15 mouse cellular contexts compared by ENCODE assay signal in the genomic region with DNA sequence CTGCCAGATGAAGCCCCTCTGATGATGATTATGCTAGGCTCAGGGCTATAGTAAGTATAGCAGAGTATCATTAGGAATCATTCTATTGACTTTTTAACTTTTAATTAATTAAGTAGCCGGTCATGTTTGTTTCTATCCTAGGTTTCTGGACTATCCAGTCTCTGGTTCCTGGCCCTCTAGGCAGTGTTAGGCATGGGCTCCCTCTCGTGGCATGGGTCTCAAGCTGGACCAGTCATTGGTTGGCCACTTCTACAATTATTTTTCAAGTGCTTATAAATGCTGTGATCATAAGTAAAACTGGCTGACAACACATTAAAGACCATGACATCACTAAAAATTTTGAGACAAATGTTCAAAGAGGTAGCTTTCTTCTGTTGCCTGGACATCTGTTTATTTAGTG. TPM values are rescaled to one million over a fixed set of nuclear protein-coding genes. Genes with fewer than 3 reads are reported as not detected.
DNase-seq lines count a peak whose midpoint lies in the region; ATAC-seq and TF ChIP-seq lines count a peak whose summit lies in the region.
"Had no signal": no experiment of that assay in that cellular context is flagged by ENCODE, and none has a peak within 500 bp of the region (broad histone marks: within the 10 kb centered on the region; RNA-seq: fewer than 3 reads in every experiment).

No protein-coding gene starts in this region.

- no peak for DNase-seq in heart, postnatal 0 days (ENCODE audit: low spot score)
- DNase-seq in heart, adult 9 months (ENCODE audit: low spot score in 2 of 2), result no peak
- no peak for DNase-seq in liver, adult 2 months (ENCODE audit: extremely low read depth, low read depth, low spot score)
- no peak for DNase-seq in Patski (ENCODE audit: low read depth, low spot score)
- peak; percentile 27 for DNase-seq in lung, postnatal 0 days (ENCODE audit: low spot score)
- DNase-seq in urinary bladder, postnatal 10 days (ENCODE audit: low spot score), result no peak
- DNase-seq: liver, embryonic 13.5 days; retina, postnatal 1 day; thymus, adult 18-20 months had no signal

- no peak overlapping the region for H3K4me2 ChIP-seq in heart, postnatal 0 days (ENCODE audit: low read depth, low read length)
- no peak overlapping the region for H3K4me2 ChIP-seq in liver, embryonic 12.5 days
- H3K4me2 ChIP-seq in lung, postnatal 0 days (replicated peaks; ENCODE audit: low read depth, low read length), result no peak overlapping the region
- H3K4me2 ChIP-seq: liver, embryonic 13.5 days; midbrain, embryonic 12.5 days; neural tube, embryonic 12.5 days had no signal

- H3K27ac ChIP-seq in heart, postnatal 0 days (ENCODE audit: low read depth), result no peak overlapping the region
- H3K27ac ChIP-seq in liver, adult 2 months (replicated peaks; ENCODE audit: insufficient read depth, low read depth, low read length), result no peak overlapping the region
- no peak overlapping the region for H3K27ac ChIP-seq in liver, embryonic 12.5 days
- no peak overlapping the region for H3K27ac ChIP-seq in lung, postnatal 0 days (ENCODE audit: low read length)
- H3K27ac ChIP-seq: embryonic facial prominence, embryonic 10.5 days; forebrain, embryonic 10.5 days; liver, embryonic 13.5 days; midbrain, embryonic 12.5 days; neural tube, embryonic 12.5 days had no signal

- H3K36me3 ChIP-seq in heart, postnatal 0 days (replicated peaks; ENCODE audit: control insufficient read depth, insufficient read depth, low read length), result no peaks in the 10 kb centered on the region
- H3K36me3 ChIP-seq in liver, adult 2 months (ENCODE audit: control insufficient read depth, insufficient read depth, low read length), result no peaks in the 10 kb centered on the region
- no peaks in the 10 kb centered on the region for H3K36me3 ChIP-seq in liver, embryonic 12.5 days
- H3K36me3 ChIP-seq in lung, postnatal 0 days (ENCODE audit: insufficient read depth, low read length), result no peaks in the 10 kb centered on the region
- H3K36me3 ChIP-seq: embryonic facial prominence, embryonic 10.5 days; forebrain, embryonic 10.5 days; liver, embryonic 13.5 days; midbrain, embryonic 12.5 days; neural tube, embryonic 12.5 days had no signal

- peaks cover 7% of the 10 kb centered on the region; the same call in 1 of the 2 replicates for H3K4me1 ChIP-seq in heart, postnatal 0 days (ENCODE audit: control insufficient read depth, insufficient read depth)
- peaks cover 5% of the 10 kb centered on the region; the same call in 1 of the 2 replicates for H3K4me1 ChIP-seq in liver, adult 2 months (ENCODE audit: control insufficient read depth, insufficient read depth, low read length)
- H3K4me1 ChIP-seq in liver, embryonic 12.5 days, result peaks cover 16% of the 10 kb centered on the region
- H3K4me1 ChIP-seq in lung, postnatal 0 days (ENCODE audit: insufficient read depth, low read depth, low read length), result peaks cover 4% of the 10 kb centered on the region; the same call in 1 of the 2 replicates

- TF ChIP-seq POLR2A in liver, adult 2 months (IDR thresholded peaks at IDR 0.05; ENCODE audit: extremely low read depth, insufficient read depth, low read length), result no peak

- no peak for ATAC-seq in heart, postnatal 0 days (ENCODE audit: insufficient read depth, low read depth)
- ATAC-seq in liver, embryonic 12.5 days, result no peak
- no peak for ATAC-seq in Patski
- no peak for ATAC-seq in lung, postnatal 0 days
- no peak for ATAC-seq in megakaryocyte progenitor cell, adult 5-6 weeks (replicated peaks; ENCODE audit: poor library complexity)

- CTCF ChIA-PET in Patski (lab: Charles Lee), result interaction anchor here (0.8 to 3.5 kb wide), 18 partner anchors 8 to 160 kb away, joined by 3 to 18 read pairs (median 4); no protein-coding TSS in a partner anchor

- H3K9ac ChIP-seq in heart, postnatal 0 days (replicated peaks; ENCODE audit: low read depth, low read length), result no peak overlapping the region
- H3K9ac ChIP-seq in liver, adult 2 months (ENCODE audit: low read depth, low read length), result no peak overlapping the region
- no peak overlapping the region for H3K9ac ChIP-seq in liver, embryonic 12.5 days
- H3K9ac ChIP-seq in lung, postnatal 0 days (replicated peaks; ENCODE audit: low read depth), result no peak overlapping the region
- H3K9ac ChIP-seq: liver, embryonic 13.5 days; midbrain, embryonic 12.5 days; neural tube, embryonic 12.5 days had no signal

- WGBS in heart, postnatal 0 days, result 52% methylated on average over 2 of the region's 2 CpGs
- 67% methylated on average over 2 of the region's 2 CpGs for WGBS in liver, adult 2 months
- WGBS in liver, embryonic 12.5 days (ENCODE audit: insufficient replicate concordance), result 53% methylated on average over 2 of the region's 2 CpGs
- WGBS in lung, postnatal 0 days, result 60% methylated on average over 2 of the region's 2 CpGs

- H3K79me2 ChIP-seq in liver, adult 2 months (ENCODE audit: control insufficient read depth, insufficient read depth, low read length), result peaks cover 1% of the 10 kb centered on the region; the same call in 1 of the 2 replicates

- no peak overlapping the region for H3K4me3 ChIP-seq in heart, postnatal 0 days (ENCODE audit: low read depth, low read length)
- no peak overlapping the region for H3K4me3 ChIP-seq in liver, adult 2 months (ENCODE audit: insufficient read depth, low read depth, low read length)
- no peak overlapping the region for H3K4me3 ChIP-seq in liver, embryonic 12.5 days
- no peak overlapping the region for H3K4me3 ChIP-seq in lung, postnatal 0 days (ENCODE audit: low read depth, low read length)
- H3K4me3 ChIP-seq: embryonic facial prominence, embryonic 10.5 days; forebrain, embryonic 10.5 days; liver, embryonic 13.5 days; midbrain, embryonic 12.5 days; neural tube, embryonic 12.5 days had no signal

- no peaks in the 10 kb centered on the region for H3K27me3 ChIP-seq in heart, postnatal 0 days (ENCODE audit: control insufficient read depth, insufficient read depth, low read length)
- no peaks in the 10 kb centered on the region for H3K27me3 ChIP-seq in liver, adult 2 months (ENCODE audit: control insufficient read depth, insufficient read depth, low read length)
- no peaks in the 10 kb centered on the region for H3K27me3 ChIP-seq in liver, embryonic 12.5 days (replicated peaks)
- H3K27me3 ChIP-seq in Patski, result no peaks in the 10 kb centered on the region
- no peaks in the 10 kb centered on the region for H3K27me3 ChIP-seq in lung, postnatal 0 days (replicated peaks; ENCODE audit: insufficient read depth, low read length)
- H3K27me3 ChIP-seq: liver, embryonic 13.5 days; midbrain, embryonic 12.5 days; neural tube, embryonic 12.5 days had no signal

- POLR2A ChIA-PET in Patski (lab: Charles Lee), result interaction anchor here (0.6 kb wide), 2 partner anchors 148 to 296 kb away, joined by 3 to 4 read pairs; no protein-coding TSS in a partner anchor

- peak; percentile 41 for TF ChIP-seq CTCF in heart, postnatal 0 days (IDR thresholded peaks at IDR 0.05; ENCODE audit: low read depth)
- peak; percentile 19; the same call in 1 of the 2 replicates for TF ChIP-seq CTCF in liver, adult 2 months (IDR thresholded peaks at IDR 0.05; ENCODE audit: low read depth, low read length)
- TF ChIP-seq CTCF in Patski (IDR thresholded peaks at IDR 0.05), result peak; percentile 59
- TF ChIP-seq CTCF in lung, postnatal 0 days (IDR thresholded peaks at IDR 0.05), result peak; percentile 61

- in situ Hi-C loops in Patski (cut with MboI; ENCODE audit: low pct_unique_long_range_greater_than_20kb), result loop anchor here (5.0 kb wide), 2 partner anchors 57 to 153 kb away; no protein-coding TSS in a partner anchor

- H3K9me3 ChIP-seq in heart, postnatal 0 days (replicated peaks; ENCODE audit: control insufficient read depth, low read length), result no peaks in the 10 kb centered on the region
- H3K9me3 ChIP-seq in liver, embryonic 12.5 days (replicated peaks), result no peaks in the 10 kb centered on the region
- H3K9me3 ChIP-seq in lung, postnatal 0 days (ENCODE audit: low read length), result no peaks in the 10 kb centered on the region
- H3K9me3 ChIP-seq: embryonic facial prominence, embryonic 10.5 days; forebrain, embryonic 10.5 days; liver, embryonic 13.5 days; midbrain, embryonic 12.5 days; neural tube, embryonic 12.5 days had no signal

- no peak for TF ChIP-seq EP300 in heart, postnatal 0 days (IDR thresholded peaks at IDR 0.05; ENCODE audit: low read depth)
- TF ChIP-seq EP300 in lung, postnatal 0 days (IDR thresholded peaks at IDR 0.05), result no peak

RNA-seq across cellular contexts. Expression of a gene that starts 3.4 kb away (rescaled TPM):
- total RNA-seq in heart, postnatal 0 days (2014; rRNA removed; ENCODE audit: low replicate concordance), result 21.4 and 25.2 TPM in 2 replicates
- 51.7 and 58.4 TPM in 2 replicates for polyA plus RNA-seq in heart, postnatal 0 days (2015; fragmentation: Nextera tagmentation; extraction: Ambion mirVana)
- 17.4 and 21.8 TPM in 2 replicates for total RNA-seq in liver, adult 2 months (2014; rRNA removed)
- 23.5 and 24.9 TPM in 2 replicates for polyA plus RNA-seq in liver, adult 2 months (2012; rRNA removed)
- 28.2 and 30.4 TPM in 2 replicates for polyA plus RNA-seq in liver, embryonic 12.5 days (2016; fragmentation: Nextera tagmentation; extraction: Ambion mirVana)
- 42.2 TPM for polyA plus RNA-seq in Patski (2021)
- 71.8 and 75.3 TPM in 2 replicates for polyA plus RNA-seq in lung, postnatal 0 days (2015; fragmentation: Nextera tagmentation; extraction: Ambion mirVana)
- 40.2 and 51.7 TPM in 2 replicates for total RNA-seq in megakaryocyte progenitor cell, adult 5-6 weeks (2015)
- 34.3 and 35.3 TPM in 2 replicates for total RNA-seq in megakaryocyte progenitor cell, adult 5-6 weeks (2017)

RNA-seq across cellular contexts. Expression of a gene that starts 25.9 kb away (rescaled TPM):
- 15.0 and 831 TPM in 2 replicates for total RNA-seq in heart, postnatal 0 days (2014; rRNA removed; ENCODE audit: low replicate concordance)
- 7.0 and 9.9 TPM in 2 replicates for polyA plus RNA-seq in heart, postnatal 0 days (2015; fragmentation: Nextera tagmentation; extraction: Ambion mirVana)
- total RNA-seq in liver, adult 2 months (2014; rRNA removed), result 0.28 and 0.40 TPM in 2 replicates
- polyA plus RNA-seq in liver, adult 2 months (2012; rRNA removed), result 1.1 and 1.2 TPM in 2 replicates
- 5.7 and 6.7 TPM in 2 replicates for polyA plus RNA-seq in liver, embryonic 12.5 days (2016; fragmentation: Nextera tagmentation; extraction: Ambion mirVana)
- polyA plus RNA-seq in Patski (2021), result 1.6 TPM
- 107 and 121 TPM in 2 replicates for polyA plus RNA-seq in lung, postnatal 0 days (2015; fragmentation: Nextera tagmentation; extraction: Ambion mirVana)
- total RNA-seq in megakaryocyte progenitor cell, adult 5-6 weeks (2015), result not detected in 2 replicates
- not detected in 2 replicates for total RNA-seq in megakaryocyte progenitor cell, adult 5-6 weeks (2017)

RNA-seq across cellular contexts. Expression of a gene that starts 51.3 kb away (rescaled TPM):
- 14.1 and 17.3 TPM in 2 replicates for total RNA-seq in heart, postnatal 0 days (2014; rRNA removed; ENCODE audit: low replicate concordance)
- polyA plus RNA-seq in heart, postnatal 0 days (2015; fragmentation: Nextera tagmentation; extraction: Ambion mirVana), result 16.4 and 17.2 TPM in 2 replicates
- 4.6 and 6.6 TPM in 2 replicates for total RNA-seq in liver, adult 2 months (2014; rRNA removed)
- polyA plus RNA-seq in liver, adult 2 months (2012; rRNA removed), result 3.5 and 4.5 TPM in 2 replicates
- 12.1 and 14.8 TPM in 2 replicates for polyA plus RNA-seq in liver, embryonic 12.5 days (2016; fragmentation: Nextera tagmentation; extraction: Ambion mirVana)
- 10.5 TPM for polyA plus RNA-seq in Patski (2021)
- polyA plus RNA-seq in lung, postnatal 0 days (2015; fragmentation: Nextera tagmentation; extraction: Ambion mirVana), result 30.0 and 30.5 TPM in 2 replicates
- total RNA-seq in megakaryocyte progenitor cell, adult 5-6 weeks (2015), result 27.9 and 29.6 TPM in 2 replicates
- total RNA-seq in megakaryocyte progenitor cell, adult 5-6 weeks (2017), result 12.2 and 14.5 TPM in 2 replicates
